ENCODE assay signal across 17 mouse cellular contexts in genomic region chr7:142499010-142499721, GRCm38 (mm10). TPM values are rescaled to one million over a fixed set of nuclear protein-coding genes. Genes with fewer than 3 reads are reported as not detected.
A peak's percentile ranks its signal among the peaks of the same experiment; 100 is the strongest.
DNase-seq lines count a peak whose midpoint lies in the region; ATAC-seq lines count a peak whose summit lies in the region.
"Had no signal": no experiment of that assay in that cellular context is flagged by ENCODE, and none has a peak within 500 bp of the region (broad histone marks: within the 10 kb centered on the region; RNA-seq: fewer than 3 reads in every experiment).

No protein-coding gene starts in this region.

- H3K9ac ChIP-seq in heart, embryonic 11.5 days (ENCODE audit: low read depth, low read length), result peak overlapping the region; percentile 16; the same call in 1 of the 2 replicates
- H3K9ac ChIP-seq in kidney, embryonic 16.5 days (replicated peaks; ENCODE audit: low read length), result no peak overlapping the region
- no peak overlapping the region for H3K9ac ChIP-seq in embryonic facial prominence, embryonic 15.5 days
- no peak overlapping the region for H3K9ac ChIP-seq in stomach, embryonic 16.5 days (ENCODE audit: low read length)
- H3K9ac ChIP-seq: lung, embryonic 14.5 days had no signal

- H3K4me3 ChIP-seq in heart, embryonic 11.5 days (ENCODE audit: low read depth, low read length), result no peak overlapping the region
- H3K4me3 ChIP-seq in kidney, embryonic 16.5 days (ENCODE audit: low read length), result no peak overlapping the region
- H3K4me3 ChIP-seq in embryonic facial prominence, embryonic 15.5 days (replicated peaks), result no peak overlapping the region
- no peak overlapping the region for H3K4me3 ChIP-seq in stomach, embryonic 16.5 days (replicated peaks; ENCODE audit: low read length)
- H3K4me3 ChIP-seq: megakaryocyte, embryonic 14.5 days had no signal

- no peak overlapping the region for H3K4me2 ChIP-seq in heart, embryonic 11.5 days
- no peak overlapping the region for H3K4me2 ChIP-seq in kidney, embryonic 16.5 days (replicated peaks; ENCODE audit: low read depth, low read length)
- H3K4me2 ChIP-seq in embryonic facial prominence, embryonic 15.5 days (replicated peaks), result no peak overlapping the region
- H3K4me2 ChIP-seq in stomach, embryonic 16.5 days (ENCODE audit: low read depth, low read length), result no peak overlapping the region
- H3K4me2 ChIP-seq: lung, embryonic 14.5 days had no signal

- no peaks in the 10 kb centered on the region for H3K9me3 ChIP-seq in heart, embryonic 11.5 days (replicated peaks; ENCODE audit: control insufficient read depth, low read length)
- H3K9me3 ChIP-seq in kidney, embryonic 16.5 days (ENCODE audit: low read length), result no peaks in the 10 kb centered on the region
- no peaks in the 10 kb centered on the region for H3K9me3 ChIP-seq in embryonic facial prominence, embryonic 15.5 days (replicated peaks)
- H3K9me3 ChIP-seq in stomach, embryonic 16.5 days (replicated peaks; ENCODE audit: control insufficient read depth, low read length), result no peaks in the 10 kb centered on the region
- H3K9me3 ChIP-seq: megakaryocyte, embryonic 14.5 days had no signal

- DNase-seq in heart, postnatal 36 days, result no peak
- no peak for DNase-seq in kidney, postnatal 14 days
- no peak for DNase-seq in layer of hippocampus, adult 9-10 months (ENCODE audit: low spot score)
- DNase-seq: cerebellum, adult 11-12 months; embryo, embryonic 11 days; kidney, adult 2 months; liver; lung, embryonic 14.5 days; right cerebral cortex, postnatal 25 days had no signal

- WGBS in heart, embryonic 11.5 days (ENCODE audit: insufficient replicate concordance), result 21% methylated on average over 5 of the region's 5 CpGs
- WGBS in kidney, embryonic 16.5 days, result 60% methylated on average over 5 of the region's 5 CpGs
- WGBS in embryonic facial prominence, embryonic 15.5 days, result 68% methylated on average over 5 of the region's 5 CpGs
- 59% methylated on average over 5 of the region's 5 CpGs for WGBS in stomach, embryonic 16.5 days

- H3K27ac ChIP-seq in heart, embryonic 11.5 days (ENCODE audit: low read depth, low read length), result peak overlapping the region; percentile 77
- peak overlapping the region; percentile 51; the same call in 1 of the 2 replicates for H3K27ac ChIP-seq in kidney, embryonic 16.5 days (ENCODE audit: low read length)
- peak overlapping the region; percentile 65; the same call in 1 of the 2 replicates for H3K27ac ChIP-seq in embryonic facial prominence, embryonic 15.5 days (replicated peaks)
- H3K27ac ChIP-seq in stomach, embryonic 16.5 days (ENCODE audit: low read length), result peak overlapping the region; percentile 15; the same call in 1 of the 2 replicates

- no peaks in the 10 kb centered on the region for H3K27me3 ChIP-seq in heart, embryonic 11.5 days (ENCODE audit: control insufficient read depth, insufficient read depth, low read length)
- no peaks in the 10 kb centered on the region for H3K27me3 ChIP-seq in kidney, embryonic 16.5 days (ENCODE audit: insufficient read depth, low read length)
- no peaks in the 10 kb centered on the region for H3K27me3 ChIP-seq in embryonic facial prominence, embryonic 15.5 days
- H3K27me3 ChIP-seq in stomach, embryonic 16.5 days (ENCODE audit: control insufficient read depth, insufficient read depth, low read length), result no peaks in the 10 kb centered on the region
- H3K27me3 ChIP-seq: CH12.LX had no signal

- peaks cover 13% of the 10 kb centered on the region for H3K4me1 ChIP-seq in heart, embryonic 11.5 days (ENCODE audit: control insufficient read depth, insufficient read depth, low read length)
- peaks cover 13% of the 10 kb centered on the region for H3K4me1 ChIP-seq in kidney, embryonic 16.5 days (ENCODE audit: insufficient read depth, low read length)
- no peaks in the 10 kb centered on the region for H3K4me1 ChIP-seq in embryonic facial prominence, embryonic 15.5 days
- no peaks in the 10 kb centered on the region for H3K4me1 ChIP-seq in stomach, embryonic 16.5 days (ENCODE audit: control insufficient read depth, insufficient read depth, low read length)

- H3K36me3 ChIP-seq in heart, embryonic 11.5 days (ENCODE audit: control insufficient read depth, insufficient read depth, low read length), result peaks cover 2% of the 10 kb centered on the region
- peaks cover 7% of the 10 kb centered on the region; the same call in 1 of the 2 replicates for H3K36me3 ChIP-seq in kidney, embryonic 16.5 days (ENCODE audit: insufficient read depth, low read length)
- no peaks in the 10 kb centered on the region for H3K36me3 ChIP-seq in embryonic facial prominence, embryonic 15.5 days
- H3K36me3 ChIP-seq in stomach, embryonic 16.5 days (ENCODE audit: control insufficient read depth, insufficient read depth, low read length), result peaks cover 7% of the 10 kb centered on the region; the same call in 1 of the 2 replicates

- intact Hi-C loops in heart, postnatal 36 days (cut with DNase I), result loop anchor here (2.0 kb wide), 1 partner anchor 164 kb away; no protein-coding TSS in a partner anchor

- ATAC-seq in heart, embryonic 11.5 days (replicated peaks; ENCODE audit: insufficient number of reproducible peaks, low FRiP score, low TSS enrichment), result no peak
- no peak for ATAC-seq in kidney, embryonic 16.5 days (ENCODE audit: low FRiP score, low TSS enrichment)
- ATAC-seq in embryonic facial prominence, embryonic 15.5 days (ENCODE audit: insufficient number of reproducible peaks, low FRiP score, low TSS enrichment, low read depth), result no peak
- ATAC-seq in stomach, embryonic 16.5 days (ENCODE audit: insufficient read depth, low FRiP score), result no peak
- no peak for ATAC-seq in frontal cortex, adult (ENCODE audit: low TSS enrichment)

RNA-seq across cellular contexts. Expression of gene Tnnt3, which starts 0.5 kb away (rescaled TPM):
- 16.0 and 16.3 TPM in 2 replicates for polyA plus RNA-seq in heart, embryonic 11.5 days (2014; fragmentation: Nextera tagmentation; extraction: Ambion mirVana)
- under 1 TPM; 0.61 to 0.68 TPM for total RNA-seq in heart, postnatal 36 days (2021)
- polyA plus RNA-seq in kidney, embryonic 16.5 days (2015; fragmentation: Nextera tagmentation; extraction: Ambion mirVana), result 14.2 and 17.2 TPM in 2 replicates
- 167 and 228 TPM in 2 replicates for polyA plus RNA-seq in embryonic facial prominence, embryonic 15.5 days (2015; fragmentation: Nextera tagmentation; extraction: Ambion mirVana)
- polyA plus RNA-seq in stomach, embryonic 16.5 days (2015; fragmentation: Nextera tagmentation; extraction: Ambion mirVana), result 12.0 and 208 TPM in 2 replicates

RNA-seq across cellular contexts. Expression of gene Mrpl23, which starts 33.3 kb away (rescaled TPM):
- 15.4 and 19.3 TPM in 2 replicates for polyA plus RNA-seq in heart, embryonic 11.5 days (2014; fragmentation: Nextera tagmentation; extraction: Ambion mirVana)
- 10 to 100 TPM; 12.8 to 13.1 TPM for total RNA-seq in heart, postnatal 36 days (2021)
- 24.4 and 24.6 TPM in 2 replicates for polyA plus RNA-seq in kidney, embryonic 16.5 days (2015; fragmentation: Nextera tagmentation; extraction: Ambion mirVana)
- polyA plus RNA-seq in embryonic facial prominence, embryonic 15.5 days (2015; fragmentation: Nextera tagmentation; extraction: Ambion mirVana), result 28.5 and 32.7 TPM in 2 replicates
- polyA plus RNA-seq in stomach, embryonic 16.5 days (2015; fragmentation: Nextera tagmentation; extraction: Ambion mirVana), result 16.2 and 30.7 TPM in 2 replicates

RNA-seq across cellular contexts. Expression of gene Lsp1, which starts 38.6 kb away (rescaled TPM):
- 31.4 and 32.1 TPM in 2 replicates for polyA plus RNA-seq in heart, embryonic 11.5 days (2014; fragmentation: Nextera tagmentation; extraction: Ambion mirVana)
- total RNA-seq in heart, postnatal 36 days (2021), result 10 to 100 TPM; 31.7 to 40.4 TPM
- 141 and 156 TPM in 2 replicates for polyA plus RNA-seq in kidney, embryonic 16.5 days (2015; fragmentation: Nextera tagmentation; extraction: Ambion mirVana)
- polyA plus RNA-seq in embryonic facial prominence, embryonic 15.5 days (2015; fragmentation: Nextera tagmentation; extraction: Ambion mirVana), result 49.3 and 58.9 TPM in 2 replicates
- 216 and 235 TPM in 2 replicates for polyA plus RNA-seq in stomach, embryonic 16.5 days (2015; fragmentation: Nextera tagmentation; extraction: Ambion mirVana)

RNA-seq across cellular contexts. Expression of gene Tnni2, which starts 57.6 kb away (rescaled TPM):
- polyA plus RNA-seq in heart, embryonic 11.5 days (2014; fragmentation: Nextera tagmentation; extraction: Ambion mirVana), result 46.1 and 51.6 TPM in 2 replicates
- 1 to 10 TPM; 1.6 to 3.4 TPM for total RNA-seq in heart, postnatal 36 days (2021)
- 11.9 and 12.0 TPM in 2 replicates for polyA plus RNA-seq in kidney, embryonic 16.5 days (2015; fragmentation: Nextera tagmentation; extraction: Ambion mirVana)
- 169 and 228 TPM in 2 replicates for polyA plus RNA-seq in embryonic facial prominence, embryonic 15.5 days (2015; fragmentation: Nextera tagmentation; extraction: Ambion mirVana)
- polyA plus RNA-seq in stomach, embryonic 16.5 days (2015; fragmentation: Nextera tagmentation; extraction: Ambion mirVana), result 20.2 and 217 TPM in 2 replicates
- total RNA-seq: layer of hippocampus, postnatal 10 days had no signal

Comparison
In these comparisons a context has a peak if more than half of its experiments do, and no peak if none do; other contexts are left out.
1. H3K27ac ChIP-seq: peak in every context shown above with its lines; median percentile 77 in heart, embryonic 11.5 days; 65 in embryonic facial prominence, embryonic 15.5 days; 51 in kidney, embryonic 16.5 days; 15 in stomach, embryonic 16.5 days.